Mouse (Mus musculus): ENCODE measurements around the gene Kpna7. TPM values are rescaled to one million over a fixed set of nuclear protein-coding genes. Genes with fewer than 3 reads are reported as not detected.
"Not testable (repeated sequence)": the region's sequence is repeated elsewhere in the genome, so short reads cannot be mapped to it uniquely, and the experiment has no call there.

The Kpna7 gene
- polyA plus RNA-seq (2015; fragmentation: Nextera tagmentation; extraction: Ambion mirVana) = 0.10 and 0.17 TPM in 2 replicates

- ATAC-seq (ENCODE audit: low FRiP score, low TSS enrichment) = peak; percentile 98
- WGBS = under 1% methylated on average over 52 of the region's 54 CpGs
Observed at GRCm38 (mm10) chr5:145083632-145084451, at the start of gene Kpna7, which contains the start of gene Arpc1a. TSS of gene Kpna7 (minus strand) at chr5:145084030. TSS of gene Arpc1a (plus strand) at chr5:145083830.

GRCm38 (mm10) chr5:145133275-145133674 lies 49.4 kb upstream of the Kpna7 start:
- peak; percentile 26 for TF ChIP-seq CTCF (IDR thresholded peaks at IDR 0.05; ENCODE audit: low read depth)
- H3K36me3 ChIP-seq (ENCODE audit: control insufficient read depth, insufficient read depth, low read length) = peaks cover 50% of the 10 kb centered on the region
- WGBS = 83% methylated on average over 6 of the region's 6 CpGs
- not testable (repeated sequence) for H3K9ac ChIP-seq (ENCODE audit: low read length); H3K4me2 ChIP-seq (replicated peaks; ENCODE audit: low read depth); DNase-seq (ENCODE audit: low spot score); H3K27ac ChIP-seq (replicated peaks); H3K9me3 ChIP-seq (ENCODE audit: control insufficient read depth, low read length); H3K4me3 ChIP-seq (ENCODE audit: low read depth, low read length); H3K4me1 ChIP-seq (replicated peaks; ENCODE audit: control insufficient read depth, insufficient read depth); H3K27me3 ChIP-seq (ENCODE audit: control insufficient read depth, insufficient read depth, low read length); ATAC-seq (ENCODE audit: low FRiP score, low TSS enrichment)

More at GRCm38 (mm10) chr5:145083632-145084451, at the start of gene Kpna7, which contains the start of gene Arpc1a:
- H3K27me3 ChIP-seq (ENCODE audit: control insufficient read depth, insufficient read depth, low read length) = no peaks in the 10 kb centered on the region
- 0 out of 2 replicates have a peak, but pooled peaks have one; percentile 12 for TF ChIP-seq CTCF (IDR thresholded peaks at IDR 0.05; ENCODE audit: low read depth)
- no peak for TF ChIP-seq EP300 (optimal IDR thresholded peaks at IDR 0.05)
- H3K9ac ChIP-seq (ENCODE audit: low read length) = peak within 1 kb of the TSS; percentile 94
- no peaks in the 10 kb centered on the region for H3K4me1 ChIP-seq (replicated peaks; ENCODE audit: control insufficient read depth, insufficient read depth)
- DNase-seq (ENCODE audit: low spot score) = peak; percentile 97
- H3K36me3 ChIP-seq (ENCODE audit: control insufficient read depth, insufficient read depth, low read length) = no peaks in the 10 kb centered on the region
- no peaks in the 10 kb centered on the region for H3K9me3 ChIP-seq (ENCODE audit: control insufficient read depth, low read length)
- H3K4me3 ChIP-seq (ENCODE audit: low read depth, low read length) = peak within 1 kb of the TSS; percentile 92
- H3K27ac ChIP-seq (replicated peaks) = peak within 1 kb of the TSS; percentile 80
- H3K4me2 ChIP-seq (replicated peaks; ENCODE audit: low read depth) = peak within 1 kb of the TSS; percentile 53

- Histone ChIP-seq H3K9me3 (ENCODE audit: control insufficient read depth, low read length) (no peaks in the 10 kb centered on the region), H3K36me3 (ENCODE audit: control insufficient read depth, insufficient read depth, low read length) (peaks cover 60% of the 10 kb centered on the region), H3K4me1 (replicated peaks; ENCODE audit: control insufficient read depth, insufficient read depth) (no peaks in the 10 kb centered on the region), H3K4me3 (ENCODE audit: low read depth, low read length) (no peak overlapping the region), H3K27ac (replicated peaks) (no peak overlapping the region), H3K4me2 (replicated peaks; ENCODE audit: low read depth) (no peak overlapping the region), H3K27me3 (ENCODE audit: control insufficient read depth, insufficient read depth, low read length) (no peaks in the 10 kb centered on the region), H3K9ac (ENCODE audit: low read length) (no peak overlapping the region)
- DNase-seq (ENCODE audit: low spot score) (no peak), ATAC-seq (ENCODE audit: low FRiP score, low TSS enrichment) (no peak)
- TF ChIP-seq CTCF (IDR thresholded peaks at IDR 0.05; ENCODE audit: low read depth) (no peak), EP300 (optimal IDR thresholded peaks at IDR 0.05) (no peak)
- WGBS = 77% methylated on average over 3 of the region's 3 CpGs
Observed at GRCm38 (mm10) chr5:145130995-145131394, 47.2 kb upstream of the Kpna7 start.

GRCm38 (mm10) chr5:145130191-145130590 lies 46.4 kb upstream of the Kpna7 start:
- DNase-seq (ENCODE audit: low spot score) (no peak), ATAC-seq (ENCODE audit: low FRiP score, low TSS enrichment) (no peak)
- H3K27ac ChIP-seq (replicated peaks) = no peak overlapping the region
- H3K9me3 ChIP-seq (ENCODE audit: control insufficient read depth, low read length) = no peaks in the 10 kb centered on the region
- no peak overlapping the region for H3K4me3 ChIP-seq (ENCODE audit: low read depth, low read length)
- no peak overlapping the region for H3K4me2 ChIP-seq (replicated peaks; ENCODE audit: low read depth)
- 77% methylated on average over 11 of the region's 11 CpGs for WGBS
- H3K9ac ChIP-seq (ENCODE audit: low read length) = no peak overlapping the region
- H3K27me3 ChIP-seq (ENCODE audit: control insufficient read depth, insufficient read depth, low read length) = no peaks in the 10 kb centered on the region
- peaks cover 58% of the 10 kb centered on the region for H3K36me3 ChIP-seq (ENCODE audit: control insufficient read depth, insufficient read depth, low read length)
- no peak for TF ChIP-seq EP300 (optimal IDR thresholded peaks at IDR 0.05)
- TF ChIP-seq CTCF (IDR thresholded peaks at IDR 0.05; ENCODE audit: low read depth) = no peak
- H3K4me1 ChIP-seq (replicated peaks; ENCODE audit: control insufficient read depth, insufficient read depth) = no peaks in the 10 kb centered on the region

- H3K27ac ChIP-seq (replicated peaks); H3K27me3 ChIP-seq (ENCODE audit: control insufficient read depth, insufficient read depth, low read length); DNase-seq (ENCODE audit: low spot score); H3K9ac ChIP-seq (ENCODE audit: low read length); H3K4me1 ChIP-seq (replicated peaks; ENCODE audit: control insufficient read depth, insufficient read depth); H3K4me3 ChIP-seq (ENCODE audit: low read depth, low read length); ATAC-seq (ENCODE audit: low FRiP score, low TSS enrichment); H3K4me2 ChIP-seq (replicated peaks; ENCODE audit: low read depth); H3K9me3 ChIP-seq (ENCODE audit: control insufficient read depth, low read length): not testable (repeated sequence)
- H3K36me3 ChIP-seq (ENCODE audit: control insufficient read depth, insufficient read depth, low read length) = peaks cover 56% of the 10 kb centered on the region
- WGBS = 76% methylated on average over 6 of the region's 6 CpGs
Observed at GRCm38 (mm10) chr5:145129773-145130172, 45.9 kb upstream of the Kpna7 start.

- Histone ChIP-seq H3K4me3 (ENCODE audit: low read depth, low read length) (no peak overlapping the region), H3K9ac (ENCODE audit: low read length) (no peak overlapping the region), H3K27me3 (ENCODE audit: control insufficient read depth, insufficient read depth, low read length) (no peaks in the 10 kb centered on the region), H3K27ac (replicated peaks) (no peak overlapping the region), H3K9me3 (ENCODE audit: control insufficient read depth, low read length) (no peaks in the 10 kb centered on the region), H3K36me3 (ENCODE audit: control insufficient read depth, insufficient read depth, low read length) (peaks cover 51% of the 10 kb centered on the region), H3K4me2 (replicated peaks; ENCODE audit: low read depth) (no peak overlapping the region), H3K4me1 (replicated peaks; ENCODE audit: control insufficient read depth, insufficient read depth) (no peaks in the 10 kb centered on the region)
- WGBS = 91% methylated on average over 4 of the region's 4 CpGs
- no peak for ATAC-seq (ENCODE audit: low FRiP score, low TSS enrichment)
- TF ChIP-seq EP300 (optimal IDR thresholded peaks at IDR 0.05) = no peak
- TF ChIP-seq CTCF (IDR thresholded peaks at IDR 0.05; ENCODE audit: low read depth) = no peak
- DNase-seq (ENCODE audit: low spot score) = no peak
Observed at GRCm38 (mm10) chr5:145129124-145129523, 45.3 kb upstream of the Kpna7 start.
